Comparison of ENCODE assay signal across 8 mouse cellular contexts in genomic region chr3:121814877-121815548, GRCm38 (mm10). TPM values are rescaled to one million over a fixed set of nuclear protein-coding genes. Genes with fewer than 3 reads are reported as not detected.
DNase-seq lines count a peak whose midpoint lies in the region; ATAC-seq and TF ChIP-seq lines count a peak whose summit lies in the region.

Gene Abcd3 (minus strand): TSS chr3:121815302.

- peak within 1 kb of the TSS; percentile 81 for H3K4me2 ChIP-seq in heart, embryonic 13.5 days
- H3K4me2 ChIP-seq in liver, embryonic 12.5 days = peak within 1 kb of the TSS; percentile 80
- H3K4me2 ChIP-seq in stomach, embryonic 15.5 days = peak within 1 kb of the TSS; percentile 57

- no peaks in the 10 kb centered on the region for H3K36me3 ChIP-seq in C2C12 (ENCODE audit: control insufficient read depth, insufficient read depth)
- H3K36me3 ChIP-seq in erythroblast, embryonic 14.5 days (ENCODE audit: control insufficient read depth) = no peaks in the 10 kb centered on the region
- no peaks in the 10 kb centered on the region for H3K36me3 ChIP-seq in heart, embryonic 13.5 days
- H3K36me3 ChIP-seq in liver, embryonic 12.5 days = no peaks in the 10 kb centered on the region
- no peaks in the 10 kb centered on the region for H3K36me3 ChIP-seq in stomach, embryonic 15.5 days

- H3K79me3 ChIP-seq in C2C12 (ENCODE audit: low read depth) = no peaks in the 10 kb centered on the region

- peaks cover 15% of the 10 kb centered on the region for H3K79me2 ChIP-seq in C2C12 (ENCODE audit: control insufficient read depth, insufficient read depth)

- TF ChIP-seq CTCF in C2C12 (IDR thresholded peaks at IDR 0.05; ENCODE audit: control insufficient read depth, insufficient read depth, insufficient read length) = no peak
- TF ChIP-seq CTCF in brain, embryonic 14.5 days (IDR thresholded peaks at IDR 0.05; ENCODE audit: borderline replicate concordance, extremely low read depth, insufficient read depth, insufficient read length) = no peak

- H3K27ac ChIP-seq in heart, embryonic 13.5 days (replicated peaks) = peak within 1 kb of the TSS; percentile 99
- H3K27ac ChIP-seq in liver, embryonic 12.5 days = peak within 1 kb of the TSS; percentile 88
- peak within 1 kb of the TSS; percentile 99 for H3K27ac ChIP-seq in stomach, embryonic 15.5 days

- DNase-seq in brain, embryonic 14.5 days (ENCODE audit: low read depth) = peak; percentile 97
- peak; percentile 96 for DNase-seq in kidney, postnatal 10 days
- DNase-seq in natural killer cell, adult 2 months (ENCODE audit: low spot score in 2 of 2) = peak; percentile 63 to 72

- peak within 1 kb of the TSS; percentile 98 for H3K9ac ChIP-seq in heart, embryonic 13.5 days
- peak within 1 kb of the TSS; percentile 82 for H3K9ac ChIP-seq in liver, embryonic 12.5 days
- peak within 1 kb of the TSS; percentile 97 for H3K9ac ChIP-seq in stomach, embryonic 15.5 days

- under 1% methylated on average over 84 of the region's 99 CpGs for WGBS in heart, embryonic 13.5 days
- WGBS in liver, embryonic 12.5 days (ENCODE audit: insufficient replicate concordance) = under 1% methylated on average over 99 of the region's 99 CpGs
- WGBS in stomach, embryonic 15.5 days = under 1% methylated on average over 92 of the region's 99 CpGs

- no peaks in the 10 kb centered on the region for H3K27me3 ChIP-seq in C2C12 (ENCODE audit: control insufficient read depth, insufficient read depth, insufficient read length)
- no peaks in the 10 kb centered on the region for H3K27me3 ChIP-seq in erythroblast, embryonic 14.5 days (ENCODE audit: control insufficient read depth)
- no peaks in the 10 kb centered on the region for H3K27me3 ChIP-seq in heart, embryonic 13.5 days (replicated peaks)
- H3K27me3 ChIP-seq in liver, embryonic 12.5 days (replicated peaks) = no peaks in the 10 kb centered on the region
- H3K27me3 ChIP-seq in stomach, embryonic 15.5 days (replicated peaks) = no peaks in the 10 kb centered on the region

- peak within 1 kb of the TSS; percentile 86 for H3ac ChIP-seq in C2C12 (ENCODE audit: control insufficient read depth, insufficient read length, low read depth)

- peak; percentile 90 for TF ChIP-seq POLR2A in brain, embryonic 14.5 days (IDR thresholded peaks at IDR 0.05; ENCODE audit: borderline replicate concordance, extremely low read depth, insufficient read depth, insufficient read length, poor library complexity, severe bottlenecking)

- peak; percentile 79 for ATAC-seq in heart, embryonic 13.5 days (ENCODE audit: extremely low read depth, insufficient number of reproducible peaks, low FRiP score, low TSS enrichment)
- ATAC-seq in liver, embryonic 12.5 days = peak; percentile 89
- peak; percentile 88 for ATAC-seq in stomach, embryonic 15.5 days (ENCODE audit: insufficient read depth, low FRiP score, low read depth)

- H3K4me3 ChIP-seq in C2C12 (ENCODE audit: insufficient read depth, poor library complexity, severe bottlenecking) = peak within 1 kb of the TSS; percentile 69
- H3K4me3 ChIP-seq in erythroblast, embryonic 14.5 days (replicated peaks) = peak within 1 kb of the TSS; percentile 90
- peak within 1 kb of the TSS; percentile 94 for H3K4me3 ChIP-seq in heart, embryonic 13.5 days
- peak within 1 kb of the TSS; percentile 82 for H3K4me3 ChIP-seq in liver, embryonic 12.5 days
- peak within 1 kb of the TSS; percentile 96 for H3K4me3 ChIP-seq in stomach, embryonic 15.5 days (replicated peaks)

- H3K4me1 ChIP-seq in erythroblast, embryonic 14.5 days (ENCODE audit: control insufficient read depth) = peaks cover 20% of the 10 kb centered on the region
- H3K4me1 ChIP-seq in heart, embryonic 13.5 days = peaks cover 31% of the 10 kb centered on the region
- peaks cover 15% of the 10 kb centered on the region for H3K4me1 ChIP-seq in liver, embryonic 12.5 days
- H3K4me1 ChIP-seq in stomach, embryonic 15.5 days = peaks cover 8% of the 10 kb centered on the region

- H3K9me3 ChIP-seq in erythroblast, embryonic 14.5 days (ENCODE audit: control insufficient read depth, low read length) = no peaks in the 10 kb centered on the region
- H3K9me3 ChIP-seq in heart, embryonic 13.5 days = no peaks in the 10 kb centered on the region
- no peaks in the 10 kb centered on the region for H3K9me3 ChIP-seq in liver, embryonic 12.5 days (replicated peaks)
- H3K9me3 ChIP-seq in stomach, embryonic 15.5 days = no peaks in the 10 kb centered on the region

TF ChIP-seq in C2C12, 6 proteins besides CTCF, POLR2A, EP300 and RAD21:
- no peak for TF ChIP-seq CEBPB (IDR thresholded peaks at IDR 0.05; ENCODE audit: low read depth)
- no peak for TF ChIP-seq MYOD1 (IDR thresholded peaks at IDR 0.05; ENCODE audit: control insufficient read depth, insufficient read length, low read depth)
- TF ChIP-seq MYOG (IDR thresholded peaks at IDR 0.05; ENCODE audit: control insufficient read depth, extremely low read depth, insufficient read length) = no peak
- no peak for TF ChIP-seq FOSL1 (IDR thresholded peaks at IDR 0.05; ENCODE audit: insufficient read depth, low read length, poor library complexity, severe bottlenecking)
- no peak for TF ChIP-seq MAX (IDR thresholded peaks at IDR 0.05)
TF ChIP-seq in C2C12: peak in this region for 0.

RNA-seq across cellular contexts. Expression of gene Abcd3, which starts in this region (rescaled TPM):
- polyA plus RNA-seq in C2C12 (2012; fragmentation: generic; extraction: Trizol) = 12.1 TPM
- polyA plus RNA-seq in brain, embryonic 14.5 days (2012; rRNA removed) = 13.3 and 30.5 TPM in 2 replicates
- 0.30 and 0.37 TPM in 2 replicates for polyA plus RNA-seq in erythroblast, embryonic 14.5 days (2012)
- 37.5 and 40.4 TPM in 2 replicates for polyA plus RNA-seq in heart, embryonic 13.5 days (2015; fragmentation: Nextera tagmentation; extraction: Ambion mirVana)
- polyA plus RNA-seq in liver, embryonic 12.5 days (2016; fragmentation: Nextera tagmentation; extraction: Ambion mirVana) = 28.2 and 29.6 TPM in 2 replicates
- polyA plus RNA-seq in stomach, embryonic 15.5 days (2015; fragmentation: Nextera tagmentation; extraction: Ambion mirVana) = 73.9 and 77.5 TPM in 2 replicates

Comparison
In these comparisons a context has a peak if more than half of its experiments do, and no peak if none do; other contexts are left out.
1. Peak in every context shown above with its lines: DNase-seq, ATAC-seq, H3K4me3 ChIP-seq and H3K27ac ChIP-seq.